ENCODE assay signal across 27 mouse cellular contexts in genomic region chr6:83445796-83446195, GRCm38 (mm10). TPM values are rescaled to one million over a fixed set of nuclear protein-coding genes. Genes with fewer than 3 reads are reported as not detected.
DNase-seq lines count a peak whose midpoint lies in the region; ATAC-seq and TF ChIP-seq lines count a peak whose summit lies in the region.
"Had no signal": no experiment of that assay in that cellular context is flagged by ENCODE, and none has a peak within 500 bp of the region (broad histone marks: within the 10 kb centered on the region; RNA-seq: fewer than 3 reads in every experiment).

No protein-coding gene starts in this region.

- no peak for ATAC-seq in liver, embryonic 13.5 days (ENCODE audit: low read depth)
- no peak for ATAC-seq in liver, postnatal 0 days
- ATAC-seq in intestine, postnatal 0 days, result peak; percentile 58
- ATAC-seq in erythroid progenitor cell, adult 5-6 weeks (replicated peaks; ENCODE audit: low FRiP score, poor library complexity, severe bottlenecking), result no peak
- ATAC-seq: CD4-positive, CD25-positive, alpha-beta regulatory T cell, adult 4 months; forebrain, embryonic 13.5 days; midbrain, embryonic 15.5 days had no signal

- no peak overlapping the region for H3K4me3 ChIP-seq in liver, embryonic 13.5 days (replicated peaks)
- H3K4me3 ChIP-seq in liver, postnatal 0 days (ENCODE audit: low read depth, low read length), result no peak overlapping the region
- no peak overlapping the region for H3K4me3 ChIP-seq in intestine, postnatal 0 days (ENCODE audit: low read depth, low read length)
- H3K4me3 ChIP-seq: embryonic facial prominence, embryonic 10.5 days; embryonic facial prominence, embryonic 15.5 days; forebrain, embryonic 13.5 days; heart, embryonic 12.5 days; hindbrain, embryonic 13.5 days; limb, embryonic 15.5 days; midbrain, embryonic 15.5 days had no signal

- H3K4me2 ChIP-seq in liver, embryonic 13.5 days, result no peak overlapping the region
- H3K4me2 ChIP-seq in liver, postnatal 0 days (ENCODE audit: low read depth, low read length), result no peak overlapping the region
- H3K4me2 ChIP-seq in intestine, postnatal 0 days (replicated peaks; ENCODE audit: low read depth), result peak overlapping the region; percentile 44
- H3K4me2 ChIP-seq: embryonic facial prominence, embryonic 15.5 days; forebrain, embryonic 13.5 days; heart, embryonic 12.5 days; hindbrain, embryonic 13.5 days; limb, embryonic 15.5 days; midbrain, embryonic 15.5 days had no signal

- H3K27me3 ChIP-seq in liver, embryonic 13.5 days, result no peaks in the 10 kb centered on the region
- no peaks in the 10 kb centered on the region for H3K27me3 ChIP-seq in liver, postnatal 0 days (ENCODE audit: insufficient read depth, low read length)
- no peaks in the 10 kb centered on the region for H3K27me3 ChIP-seq in intestine, postnatal 0 days (replicated peaks; ENCODE audit: control insufficient read depth, insufficient read depth, low read length)
- H3K27me3 ChIP-seq: embryonic facial prominence, embryonic 15.5 days; forebrain, embryonic 13.5 days; heart, embryonic 12.5 days; hindbrain, embryonic 13.5 days; limb, embryonic 15.5 days; midbrain, embryonic 15.5 days had no signal

- peak overlapping the region; percentile 6; the same call in 1 of the 2 replicates for H3K27ac ChIP-seq in liver, embryonic 13.5 days
- H3K27ac ChIP-seq in liver, postnatal 0 days (ENCODE audit: low read depth), result no peak overlapping the region
- peak overlapping the region; percentile 92 for H3K27ac ChIP-seq in intestine, postnatal 0 days (ENCODE audit: low read depth, low read length)
- H3K27ac ChIP-seq: embryonic facial prominence, embryonic 10.5 days; embryonic facial prominence, embryonic 15.5 days; hindbrain, embryonic 13.5 days; limb, embryonic 15.5 days; midbrain, embryonic 15.5 days had no signal

- no peak for TF ChIP-seq EP300 in liver, postnatal 0 days (IDR thresholded peaks at IDR 0.05; ENCODE audit: low read depth)

- H3K4me1 ChIP-seq in liver, embryonic 13.5 days (replicated peaks), result peaks cover 97% of the 10 kb centered on the region
- peaks cover 68% of the 10 kb centered on the region for H3K4me1 ChIP-seq in liver, postnatal 0 days (ENCODE audit: insufficient read depth)
- H3K4me1 ChIP-seq in intestine, postnatal 0 days (replicated peaks; ENCODE audit: control insufficient read depth, insufficient read depth, low read length), result peaks cover 61% of the 10 kb centered on the region

- H3K9me3 ChIP-seq in liver, embryonic 13.5 days (replicated peaks), result no peaks in the 10 kb centered on the region
- H3K9me3 ChIP-seq in liver, postnatal 0 days (ENCODE audit: low read length), result no peaks in the 10 kb centered on the region
- H3K9me3 ChIP-seq in intestine, postnatal 0 days (ENCODE audit: control insufficient read depth), result no peaks in the 10 kb centered on the region
- H3K9me3 ChIP-seq: embryonic facial prominence, embryonic 10.5 days; embryonic facial prominence, embryonic 15.5 days; forebrain, embryonic 13.5 days; heart, embryonic 12.5 days; hindbrain, embryonic 13.5 days; limb, embryonic 15.5 days; midbrain, embryonic 15.5 days had no signal

- peaks cover 23% of the 10 kb centered on the region for H3K36me3 ChIP-seq in liver, embryonic 13.5 days
- H3K36me3 ChIP-seq in liver, postnatal 0 days (replicated peaks; ENCODE audit: insufficient read depth, low read length), result peaks cover 8% of the 10 kb centered on the region; the same call in 1 of the 2 replicates
- H3K36me3 ChIP-seq in intestine, postnatal 0 days (ENCODE audit: control insufficient read depth, insufficient read depth), result peaks cover 4% of the 10 kb centered on the region; the same call in 1 of the 2 replicates
- H3K36me3 ChIP-seq: midbrain, embryonic 15.5 days had no signal

- H3K9ac ChIP-seq in liver, embryonic 13.5 days, result 0 out of 2 replicates have a peak overlapping the region, but pooled peaks have one; percentile 0
- no peak overlapping the region for H3K9ac ChIP-seq in liver, postnatal 0 days (replicated peaks)
- no peak overlapping the region for H3K9ac ChIP-seq in intestine, postnatal 0 days (ENCODE audit: low read depth, low read length)
- H3K9ac ChIP-seq: embryonic facial prominence, embryonic 15.5 days; forebrain, embryonic 13.5 days; hindbrain, embryonic 13.5 days; limb, embryonic 15.5 days; midbrain, embryonic 15.5 days had no signal

- peak; percentile 59 for DNase-seq in kidney, adult 11 months
- DNase-seq in kidney, postnatal 10 days, result no peak
- no peak for DNase-seq in liver, embryonic 13.5 days
- DNase-seq in liver, postnatal 0 days, result no peak
- peak; percentile 73 for DNase-seq in large intestine, adult 2 months (ENCODE audit: low read depth, low spot score)
- no peak for DNase-seq in testis, postnatal 14 days (ENCODE audit: low spot score)
- DNase-seq: adrenal gland, postnatal 25 days; cerebellum, adult 8-10 months; cerebellum, postnatal 25 days; gastrocnemius, postnatal 25 days; heart, adult 18-20 months; heart, postnatal 4 days; layer of hippocampus, postnatal 36 days; left cerebral cortex, postnatal 4 days; lung, postnatal 36 days; right cerebral cortex, adult 18-20 months; thymus, postnatal 4 days had no signal

- 78% methylated on average over 2 of the region's 2 CpGs for WGBS in liver, embryonic 13.5 days (ENCODE audit: insufficient replicate concordance)
- 66% methylated on average over 2 of the region's 2 CpGs for WGBS in liver, postnatal 0 days (ENCODE audit: insufficient replicate concordance)
- 51% methylated on average over 2 of the region's 2 CpGs for WGBS in intestine, postnatal 0 days
- 36% methylated on average over 2 of the region's 2 CpGs for WGBS in large intestine, adult 2 months

- TF ChIP-seq CTCF in liver, postnatal 0 days (IDR thresholded peaks at IDR 0.05; ENCODE audit: low read depth), result no peak
- no peak for TF ChIP-seq CTCF in intestine, postnatal 0 days (IDR thresholded peaks at IDR 0.05; ENCODE audit: low read depth)

RNA-seq across cellular contexts. Expression of gene Tet3, which starts 13.1 kb away (rescaled TPM):
- 10.4 and 13.3 TPM in 2 replicates for polyA plus RNA-seq in liver, embryonic 13.5 days (2015; fragmentation: Nextera tagmentation; extraction: Ambion mirVana)
- 7.9 and 8.5 TPM in 2 replicates for polyA plus RNA-seq in liver, postnatal 0 days (2015; fragmentation: Nextera tagmentation; extraction: Ambion mirVana)
- 28.1 and 34.3 TPM in 2 replicates for polyA plus RNA-seq in intestine, postnatal 0 days (2015; fragmentation: Nextera tagmentation; extraction: Ambion mirVana)
- polyA plus RNA-seq in large intestine, adult 2 months (2012; rRNA removed), result 9.3 and 14.2 TPM in 2 replicates
- 33.5 and 46.5 TPM in 2 replicates for total RNA-seq in erythroid progenitor cell, adult 5-6 weeks (2015; ENCODE audit: low replicate concordance)
- total RNA-seq in erythroid progenitor cell, adult 5-6 weeks (2017; ENCODE audit: low replicate concordance), result 28.2 and 32.9 TPM in 2 replicates

Comparison
In these comparisons a context has a peak if more than half of its experiments do, and no peak if none do; other contexts are left out.
1. DNase-seq: peak in kidney, adult 11 months (single experiment) and large intestine, adult 2 months (single experiment); none in kidney, postnatal 10 days (single experiment), liver, embryonic 13.5 days (single experiment), liver, postnatal 0 days (single experiment) and testis, postnatal 14 days (single experiment).